Mouse (Mus musculus): ENCODE results near the gene Mipol1. TPM values are rescaled to one million over a fixed set of nuclear protein-coding genes. Genes with fewer than 3 reads are reported as not detected.

Gene Mipol1
- 5.5 and 6.4 TPM in 2 replicates for polyA plus RNA-seq (2014; fragmentation: Nextera tagmentation; extraction: Ambion mirVana)

DNA sequence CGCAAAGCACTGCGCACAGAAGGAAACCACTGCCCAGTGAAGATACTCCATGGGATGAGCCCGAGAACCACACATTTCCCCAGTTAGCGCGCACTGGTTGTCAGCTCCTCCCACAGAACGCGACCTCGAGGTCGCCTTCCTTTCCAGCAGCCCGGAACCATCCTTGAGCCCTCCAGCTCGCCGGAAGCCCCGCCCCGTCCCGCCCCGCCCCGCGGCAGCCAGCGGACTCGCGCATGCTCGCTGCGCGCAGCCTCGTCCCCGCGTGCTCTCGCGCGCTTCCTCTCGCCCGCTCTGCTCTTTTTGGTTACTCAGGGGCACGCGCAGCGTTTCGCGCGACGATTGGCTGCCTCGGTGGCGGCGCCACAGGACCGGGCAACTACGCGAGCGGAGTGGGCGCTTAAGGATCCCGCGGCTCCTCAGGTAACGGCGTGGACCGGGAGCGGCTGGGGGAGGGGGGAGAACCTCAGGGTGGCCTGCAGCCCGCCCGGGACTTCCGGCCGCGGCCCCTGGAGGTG lies at the start of gene Mipol1, which contains the start of gene Prps1l3:
Gene Mipol1 (plus strand): TSS at position 236 of the 515 bp plus-strand sequence.
Gene Prps1l3 (plus strand): TSS at position 221 of the 515 bp plus-strand sequence.
- Histone ChIP-seq H3K27me3 (replicated peaks; ENCODE audit: control insufficient read depth, insufficient read depth, low read length) (no peaks in the 10 kb centered on the region), H3K9ac (ENCODE audit: low read length) (peak within 1 kb of the TSS; percentile 83), H3K36me3 (ENCODE audit: control insufficient read depth, insufficient read depth, low read length) (no peaks in the 10 kb centered on the region), H3K4me1 (ENCODE audit: control insufficient read depth, insufficient read depth, low read length) (peaks cover 8% of the 10 kb centered on the region; the same call in 1 of the 2 replicates), H3K4me2 (ENCODE audit: low read length) (peak within 1 kb of the TSS; percentile 65), H3K4me3 (ENCODE audit: low read depth, low read length) (peak within 1 kb of the TSS; percentile 77), H3K27ac (ENCODE audit: low read depth, low read length) (peak within 1 kb of the TSS; percentile 78), H3K9me3 (replicated peaks; ENCODE audit: control insufficient read depth, low read length) (no peaks in the 10 kb centered on the region)
- ATAC-seq (peak; percentile 98), DNase-seq (ENCODE audit: low spot score) (peak; percentile 95)
- under 1% methylated on average over 57 of the region's 58 CpGs for WGBS

DNA sequence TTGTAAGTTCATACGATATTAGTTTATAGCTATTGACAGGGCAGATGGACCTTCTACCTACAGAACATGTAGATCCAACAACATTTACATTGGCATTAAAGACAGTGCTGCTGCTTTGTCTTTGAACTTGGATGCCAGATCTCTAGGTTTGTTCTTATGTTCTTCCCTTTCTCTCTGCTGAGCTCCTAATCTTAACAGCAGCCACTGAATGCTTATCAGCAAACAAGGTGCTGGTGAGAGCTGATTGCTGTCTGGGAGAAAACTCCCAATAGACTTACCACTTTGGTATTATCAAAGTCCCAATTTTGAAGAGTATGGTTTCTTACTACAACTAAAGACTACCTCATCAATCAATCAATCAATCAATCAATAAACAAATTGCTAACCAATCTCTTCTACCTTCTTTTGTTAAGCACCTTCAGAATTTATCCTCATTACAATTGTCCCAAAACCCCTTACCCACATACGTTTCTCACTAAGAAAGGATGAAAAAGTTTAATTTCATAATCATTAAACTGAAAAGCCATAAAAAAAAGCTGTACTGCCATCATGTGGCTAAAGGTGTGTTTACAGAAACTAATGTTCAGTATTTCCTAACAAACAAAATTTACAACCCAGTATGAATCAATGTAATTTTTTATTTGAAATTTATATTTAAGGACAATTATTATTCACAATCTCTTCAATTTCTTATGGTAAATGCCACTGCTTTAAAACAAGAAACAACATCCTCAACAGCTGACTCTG lies 45.7 kb upstream of the Mipol1 start:
- Histone ChIP-seq H3K9me3 (replicated peaks; ENCODE audit: control insufficient read depth, low read length) (no peaks in the 10 kb centered on the region), H3K36me3 (ENCODE audit: control insufficient read depth, insufficient read depth, low read length) (no peaks in the 10 kb centered on the region), H3K27me3 (replicated peaks; ENCODE audit: control insufficient read depth, insufficient read depth, low read length) (no peaks in the 10 kb centered on the region), H3K4me2 (ENCODE audit: low read length) (no peak overlapping the region), H3K9ac (ENCODE audit: low read length) (no peak overlapping the region), H3K4me3 (ENCODE audit: low read depth, low read length) (no peak overlapping the region), H3K27ac (ENCODE audit: low read depth, low read length) (no peak overlapping the region), H3K4me1 (ENCODE audit: control insufficient read depth, insufficient read depth, low read length) (no peaks in the 10 kb centered on the region)
- no peak for ATAC-seq
- 68% methylated on average over 2 of the region's 2 CpGs for WGBS
- DNase-seq (ENCODE audit: low spot score): peak; percentile 37

DNA sequence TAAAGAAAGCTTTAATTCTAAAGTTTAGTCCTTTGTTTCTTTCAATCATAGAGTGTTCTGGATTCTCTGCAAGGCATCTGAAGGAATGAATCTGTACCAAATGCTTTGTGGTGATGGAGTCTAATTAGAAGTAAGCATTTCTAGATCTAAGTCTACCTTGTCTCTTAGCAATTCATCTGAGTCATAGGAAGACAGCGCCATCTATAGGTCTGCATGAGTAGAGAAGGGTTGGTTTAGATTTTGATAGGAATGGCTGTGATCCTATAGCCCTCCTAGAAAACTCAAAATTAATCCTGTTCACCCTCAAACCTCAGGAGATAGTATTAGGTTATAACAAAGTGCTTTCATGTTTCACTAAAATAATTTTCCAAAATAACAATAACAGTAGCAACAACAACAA lies 44.8 kb upstream of the Mipol1 start:
- 0% methylated on average over 1 of the region's 1 CpGs for WGBS
- DNase-seq (ENCODE audit: low spot score): peak; percentile 39

DNA sequence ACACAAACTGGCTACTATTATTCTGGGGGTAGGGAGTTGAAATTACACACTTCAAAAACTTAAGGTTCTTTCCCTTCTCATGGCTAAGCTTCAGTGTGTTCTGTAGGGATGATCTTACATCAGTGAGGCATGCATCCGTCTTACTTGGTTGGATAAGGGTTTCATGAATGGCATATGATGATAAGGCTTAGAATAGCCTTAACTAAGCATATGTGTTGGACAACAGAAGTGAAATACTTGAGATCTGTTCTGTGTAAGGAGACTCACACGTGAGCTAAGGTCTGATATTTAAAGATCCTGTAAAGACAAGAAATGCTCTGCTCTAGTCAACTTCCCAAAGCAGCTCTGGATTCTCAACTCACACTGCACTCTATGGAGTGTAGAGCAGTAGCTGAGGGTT lies 44.1 kb upstream of the Mipol1 start:
- WGBS: 79% methylated on average over 2 of the region's 2 CpGs
- H3K27me3 ChIP-seq (replicated peaks; ENCODE audit: control insufficient read depth, insufficient read depth, low read length): no peaks in the 10 kb centered on the region
- no peak overlapping the region for H3K4me2 ChIP-seq (ENCODE audit: low read length)
- ATAC-seq: no peak
- no peak for DNase-seq (ENCODE audit: low spot score)
- H3K36me3 ChIP-seq (ENCODE audit: control insufficient read depth, insufficient read depth, low read length): no peaks in the 10 kb centered on the region
- no peak overlapping the region for H3K9ac ChIP-seq (ENCODE audit: low read length)
- no peaks in the 10 kb centered on the region for H3K9me3 ChIP-seq (replicated peaks; ENCODE audit: control insufficient read depth, low read length)
- no peak overlapping the region for H3K4me3 ChIP-seq (ENCODE audit: low read depth, low read length)
- no peaks in the 10 kb centered on the region for H3K4me1 ChIP-seq (ENCODE audit: control insufficient read depth, insufficient read depth, low read length)
- H3K27ac ChIP-seq (ENCODE audit: low read depth, low read length): no peak overlapping the region

More for the DNA sequence above, 44.8 kb upstream of the Mipol1 start:
- no peaks in the 10 kb centered on the region for H3K36me3 ChIP-seq (ENCODE audit: control insufficient read depth, insufficient read depth, low read length)
- H3K9me3 ChIP-seq (replicated peaks; ENCODE audit: control insufficient read depth, low read length): no peaks in the 10 kb centered on the region
- H3K4me3 ChIP-seq (ENCODE audit: low read depth, low read length): no peak overlapping the region
- no peak overlapping the region for H3K27ac ChIP-seq (ENCODE audit: low read depth, low read length)
- H3K4me1 ChIP-seq (ENCODE audit: control insufficient read depth, insufficient read depth, low read length): no peaks in the 10 kb centered on the region
- no peak; the same call in 1 of the 2 replicates for ATAC-seq
- no peaks in the 10 kb centered on the region for H3K27me3 ChIP-seq (replicated peaks; ENCODE audit: control insufficient read depth, insufficient read depth, low read length)
- no peak overlapping the region for H3K9ac ChIP-seq (ENCODE audit: low read length)
- no peak overlapping the region for H3K4me2 ChIP-seq (ENCODE audit: low read length)

- Histone ChIP-seq H3K9ac (ENCODE audit: low read length) (no peak overlapping the region), H3K4me1 (ENCODE audit: control insufficient read depth, insufficient read depth, low read length) (no peaks in the 10 kb centered on the region), H3K27me3 (replicated peaks; ENCODE audit: control insufficient read depth, insufficient read depth, low read length) (no peaks in the 10 kb centered on the region), H3K4me3 (ENCODE audit: low read depth, low read length) (no peak overlapping the region), H3K27ac (ENCODE audit: low read depth, low read length) (no peak overlapping the region), H3K9me3 (replicated peaks; ENCODE audit: control insufficient read depth, low read length) (no peaks in the 10 kb centered on the region), H3K4me2 (ENCODE audit: low read length) (no peak overlapping the region), H3K36me3 (ENCODE audit: control insufficient read depth, insufficient read depth, low read length) (no peaks in the 10 kb centered on the region)
- DNase-seq (ENCODE audit: low spot score): no peak
- ATAC-seq: no peak
- WGBS: 90% methylated on average over 4 of the region's 4 CpGs
Observed at GRCm38 (mm10) chr12:57187032-57187431, 43.2 kb upstream of the Mipol1 start.

DNA sequence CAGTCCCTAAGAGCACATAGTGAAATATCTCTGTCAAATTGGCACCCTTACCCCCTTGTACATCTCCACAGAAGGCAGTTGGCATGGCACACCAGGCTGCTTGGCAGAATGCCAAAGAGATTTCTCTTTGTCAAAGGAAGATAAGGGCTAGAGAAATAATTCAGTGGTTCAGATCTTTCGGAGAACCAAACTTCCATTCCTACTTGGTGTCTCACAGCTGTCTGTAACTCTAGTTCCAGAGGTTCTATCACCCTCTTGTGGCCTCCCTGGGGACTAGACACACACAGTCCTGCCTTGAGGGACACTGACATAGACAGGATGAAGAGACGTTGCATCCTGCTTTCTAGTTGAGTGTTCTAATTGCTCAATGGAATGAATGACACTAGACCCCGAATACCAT lies 35.6 kb upstream of the Mipol1 start:
- no peaks in the 10 kb centered on the region for H3K36me3 ChIP-seq (ENCODE audit: control insufficient read depth, insufficient read depth, low read length)
- H3K9me3 ChIP-seq (replicated peaks; ENCODE audit: control insufficient read depth, low read length): no peaks in the 10 kb centered on the region
- H3K9ac ChIP-seq (ENCODE audit: low read length): no peak overlapping the region
- no peak overlapping the region for H3K4me2 ChIP-seq (ENCODE audit: low read length)
- H3K4me1 ChIP-seq (ENCODE audit: control insufficient read depth, insufficient read depth, low read length): no peaks in the 10 kb centered on the region
- no peak overlapping the region for H3K27ac ChIP-seq (ENCODE audit: low read depth, low read length)
- peaks cover 8% of the 10 kb centered on the region; the same call in 1 of the 2 replicates for H3K27me3 ChIP-seq (replicated peaks; ENCODE audit: control insufficient read depth, insufficient read depth, low read length)
- no peak overlapping the region for H3K4me3 ChIP-seq (ENCODE audit: low read depth, low read length)
- DNase-seq (ENCODE audit: low spot score) (peak; percentile 68), ATAC-seq (peak; percentile 58; the same call in 1 of the 2 replicates)
- WGBS: 25% methylated on average over 3 of the region's 3 CpGs

- H3K27me3 ChIP-seq (replicated peaks; ENCODE audit: control insufficient read depth, insufficient read depth, low read length): peaks cover 8% of the 10 kb centered on the region; the same call in 1 of the 2 replicates
- no peaks in the 10 kb centered on the region for H3K9me3 ChIP-seq (replicated peaks; ENCODE audit: control insufficient read depth, low read length)
- ATAC-seq (no peak), DNase-seq (ENCODE audit: low spot score) (no peak)
- H3K4me3 ChIP-seq (ENCODE audit: low read depth, low read length): peak overlapping the region; percentile 40
- H3K9ac ChIP-seq (ENCODE audit: low read length): peak overlapping the region; percentile 54
- H3K4me2 ChIP-seq (ENCODE audit: low read length): peak overlapping the region; percentile 85
- no peaks in the 10 kb centered on the region for H3K4me1 ChIP-seq (ENCODE audit: control insufficient read depth, insufficient read depth, low read length)
- no peaks in the 10 kb centered on the region for H3K36me3 ChIP-seq (ENCODE audit: control insufficient read depth, insufficient read depth, low read length)
- 10% methylated on average over 8 of the region's 8 CpGs for WGBS
- no peak overlapping the region for H3K27ac ChIP-seq (ENCODE audit: low read depth, low read length)
Observed at GRCm38 (mm10) chr12:57196286-57196607, 34.0 kb upstream of the Mipol1 start.

GRCm38 (mm10) chr12:57196608-57197362 lies 33.4 kb upstream of the Mipol1 start:
- no peaks in the 10 kb centered on the region for H3K36me3 ChIP-seq (ENCODE audit: control insufficient read depth, insufficient read depth, low read length)

More at GRCm38 (mm10) chr12:57196608-57197362, 33.4 kb upstream of the Mipol1 start:
- Histone ChIP-seq H3K4me1 (ENCODE audit: control insufficient read depth, insufficient read depth, low read length) (no peaks in the 10 kb centered on the region), H3K9ac (ENCODE audit: low read length) (peak overlapping the region; percentile 54), H3K27me3 (replicated peaks; ENCODE audit: control insufficient read depth, insufficient read depth, low read length) (peaks cover 8% of the 10 kb centered on the region; the same call in 1 of the 2 replicates), H3K4me3 (ENCODE audit: low read depth, low read length) (peak overlapping the region; percentile 40), H3K27ac (ENCODE audit: low read depth, low read length) (no peak overlapping the region), H3K9me3 (replicated peaks; ENCODE audit: control insufficient read depth, low read length) (no peaks in the 10 kb centered on the region), H3K4me2 (ENCODE audit: low read length) (peak overlapping the region; percentile 85)
- DNase-seq (ENCODE audit: low spot score): peak; percentile 33
- WGBS: under 1% methylated on average over 59 of the region's 59 CpGs
- peak; percentile 47 for ATAC-seq

Measured in forebrain, embryonic 14.5 days (tissue).